Mouse (Mus musculus) kidney, embryonic 14.5 days (tissue): Measurements from ENCODE around the gene Cubn. TPM values are rescaled to one million over a fixed set of nuclear protein-coding genes. Genes with fewer than 3 reads are reported as not detected.

Source experiments
- ATAC-seq: fragments of 200-750 bp; cut with Nextera tagmentation; 2 replicates; pipeline ENCODE4 v1.8.0; 2017; ENCODE audit warnings: moderate number of reproducible peaks, mild to moderate bottlenecking, moderate TSS enrichment, moderate library complexity; ENCODE audit not compliant: low FRiP score, low TSS enrichment
- H3K27ac ChIP-seq: fragments of 300-500 bp; sonication (generic); 2 replicates; pipeline ENCODE4 v1.5.1; 2014; ENCODE audit warnings: low read depth, mild to moderate bottlenecking, low read length, moderate library complexity, mixed read lengths
- H3K27me3 ChIP-seq: fragments of 300-500 bp; sonication (generic); 2 replicates; pipeline ENCODE4 v1.6.1; 2014; ENCODE audit warnings: mild to moderate bottlenecking, low read length; ENCODE audit not compliant: control insufficient read depth, insufficient read depth
- H3K36me3 ChIP-seq: fragments of 300-500 bp; sonication (generic); 2 replicates; pipeline ENCODE4 v1.6.1; 2014; ENCODE audit warnings: low read length, mixed read lengths; ENCODE audit not compliant: control insufficient read depth, insufficient read depth
- H3K4me1 ChIP-seq: fragments of 300-500 bp; sonication (generic); 2 replicates; pipeline ENCODE4 v1.6.1; 2014; ENCODE audit warnings: low read length, mixed read lengths; ENCODE audit not compliant: control insufficient read depth, insufficient read depth
- H3K4me2 ChIP-seq: fragments of 300-500 bp; sonication (generic); replicated peaks from 2 replicates; pipeline ENCODE4 v1.6.1; 2014; ENCODE audit warnings: low read depth, mild to moderate bottlenecking, low read length
- H3K4me3 ChIP-seq: fragments of 300-500 bp; sonication (generic); 2 replicates; pipeline ENCODE4 v1.5.1; 2014; ENCODE audit warnings: mild to moderate bottlenecking, low read length
- H3K9ac ChIP-seq: fragments of 300-500 bp; sonication (generic); 2 replicates; pipeline ENCODE4 v1.6.1; 2014; ENCODE audit warnings: low read depth, mild to moderate bottlenecking, low read length, moderate library complexity
- H3K9me3 ChIP-seq: fragments of 300-500 bp; sonication (generic); 2 replicates; pipeline ENCODE4 v1.6.1; 2016; ENCODE audit warnings: low read length; ENCODE audit not compliant: control insufficient read depth
- WGBS: fragments of 180-500 bp; shearing (Covaris S2); extraction: QIAGEN DNeasy Blood & Tissue Kit; methylation state at CpG from one replicate; pipeline ENCODE4 v1.1.7; 2014; 5-methylcytosine and 5-hydroxymethylcytosine counted together
- polyA plus RNA-seq: library from polyadenylated mRNA; unstranded; fragments of >200 nt; fragmentation: Nextera tagmentation; extraction: Ambion mirVana; gene quantifications from 2 replicates; pipeline ENCODE4 v1.2.1, GENCODE M21; 2014

Gene Cubn
- polyA plus RNA-seq, result 1.2 and 3.1 TPM in 2 replicates

- H3K4me3 ChIP-seq, result no peak within 1 kb of the TSS
- 0 out of 2 replicates have a peak, but pooled peaks cover 3% of the 10 kb centered on the region for H3K4me1 ChIP-seq
- no peak within 1 kb of the TSS for H3K27ac ChIP-seq
- no peaks in the 10 kb centered on the region for H3K9me3 ChIP-seq
- peak; percentile 43; the same call in 1 of the 2 replicates for ATAC-seq
- no peak within 1 kb of the TSS for H3K9ac ChIP-seq
- no peaks in the 10 kb centered on the region for H3K27me3 ChIP-seq
- no peak within 1 kb of the TSS for H3K4me2 ChIP-seq
- WGBS, result 27% methylated on average over 8 of the region's 8 CpGs
- no peaks in the 10 kb centered on the region for H3K36me3 ChIP-seq
Observed at GRCm38 (mm10) chr2:13491734-13492133, at the start of gene Cubn. Gene Cubn (minus strand): TSS chr2:13491813.

- H3K4me2 ChIP-seq, result no peak overlapping the region
- ATAC-seq, result no peak
- no peaks in the 10 kb centered on the region for H3K9me3 ChIP-seq
- peaks cover 5% of the 10 kb centered on the region; the same call in 1 of the 2 replicates for H3K4me1 ChIP-seq
- H3K4me3 ChIP-seq, result no peak overlapping the region
- H3K27ac ChIP-seq, result no peak overlapping the region
- no peak overlapping the region for H3K9ac ChIP-seq
- 93% methylated on average over 1 of the region's 1 CpGs for WGBS
- H3K36me3 ChIP-seq, result no peaks in the 10 kb centered on the region
- H3K27me3 ChIP-seq, result no peaks in the 10 kb centered on the region
Observed at GRCm38 (mm10) chr2:13539860-13540259, 48.2 kb upstream of the Cubn start.

GRCm38 (mm10) chr2:13538704-13539377 is 47.2 kb upstream of the Cubn start:
- Histone ChIP-seq H3K4me2 (no peak overlapping the region), H3K36me3 (no peaks in the 10 kb centered on the region), H3K4me3 (no peak overlapping the region), H3K9ac (no peak overlapping the region), H3K4me1 (peaks cover 3% of the 10 kb centered on the region; the same call in 1 of the 2 replicates), H3K9me3 (no peaks in the 10 kb centered on the region), H3K27me3 (no peaks in the 10 kb centered on the region), H3K27ac (no peak overlapping the region)
- no peak for ATAC-seq
- WGBS, result 71% methylated on average over 6 of the region's 6 CpGs

- ATAC-seq, result no peak
- H3K27ac ChIP-seq, result no peak overlapping the region
- no peak overlapping the region for H3K4me2 ChIP-seq
- H3K27me3 ChIP-seq, result no peaks in the 10 kb centered on the region
- 83% methylated on average over 2 of the region's 2 CpGs for WGBS
- no peaks in the 10 kb centered on the region; the same call in 1 of the 2 replicates for H3K4me1 ChIP-seq
- no peaks in the 10 kb centered on the region for H3K36me3 ChIP-seq
- H3K9me3 ChIP-seq, result no peaks in the 10 kb centered on the region
- H3K4me3 ChIP-seq, result no peak overlapping the region
- H3K9ac ChIP-seq, result no peak overlapping the region
Observed at GRCm38 (mm10) chr2:13538258-13538657, 46.6 kb upstream of the Cubn start.

- Histone ChIP-seq H3K27me3 (no peaks in the 10 kb centered on the region), H3K9ac (no peak overlapping the region), H3K27ac (no peak overlapping the region), H3K4me3 (no peak overlapping the region), H3K4me1 (no peaks in the 10 kb centered on the region), H3K36me3 (no peaks in the 10 kb centered on the region), H3K9me3 (no peaks in the 10 kb centered on the region), H3K4me2 (no peak overlapping the region)
- WGBS, result 19% methylated on average over 2 of the region's 2 CpGs
- no peak for ATAC-seq
Observed at GRCm38 (mm10) chr2:13537733-13538132, 46.1 kb upstream of the Cubn start.

- Histone ChIP-seq H3K4me1 (no peaks in the 10 kb centered on the region), H3K36me3 (no peaks in the 10 kb centered on the region), H3K4me3 (no peak overlapping the region), H3K9ac (no peak overlapping the region), H3K9me3 (no peaks in the 10 kb centered on the region), H3K27me3 (no peaks in the 10 kb centered on the region), H3K27ac (no peak overlapping the region), H3K4me2 (no peak overlapping the region)
- no peak for ATAC-seq
Observed at GRCm38 (mm10) chr2:13536747-13537146, 45.1 kb upstream of the Cubn start.

GRCm38 (mm10) chr2:13530639-13531038 is 39.0 kb upstream of the Cubn start:
- Histone ChIP-seq H3K4me3 (no peak overlapping the region), H3K9me3 (no peaks in the 10 kb centered on the region), H3K27me3 (no peaks in the 10 kb centered on the region), H3K36me3 (no peaks in the 10 kb centered on the region), H3K27ac (no peak overlapping the region), H3K4me1 (no peaks in the 10 kb centered on the region), H3K9ac (no peak overlapping the region), H3K4me2 (no peak overlapping the region)
- no peak for ATAC-seq
- 86% methylated on average over 6 of the region's 6 CpGs for WGBS

GRCm38 (mm10) chr2:13529253-13529933 is 37.8 kb upstream of the Cubn start:
- Histone ChIP-seq H3K27me3 (no peaks in the 10 kb centered on the region), H3K4me2 (no peak overlapping the region), H3K9me3 (no peaks in the 10 kb centered on the region), H3K4me3 (no peak overlapping the region), H3K4me1 (no peaks in the 10 kb centered on the region), H3K27ac (no peak overlapping the region), H3K36me3 (no peaks in the 10 kb centered on the region), H3K9ac (no peak overlapping the region)
- ATAC-seq, result no peak
- 87% methylated on average over 3 of the region's 3 CpGs for WGBS

- Histone ChIP-seq H3K36me3 (no peaks in the 10 kb centered on the region), H3K9me3 (no peaks in the 10 kb centered on the region), H3K27me3 (no peaks in the 10 kb centered on the region), H3K27ac (no peak overlapping the region), H3K4me3 (no peak overlapping the region), H3K9ac (no peak overlapping the region), H3K4me2 (no peak overlapping the region), H3K4me1 (no peaks in the 10 kb centered on the region)
- WGBS, result 74% methylated on average over 4 of the region's 4 CpGs
- no peak for ATAC-seq
Observed at GRCm38 (mm10) chr2:13527531-13527930, 35.9 kb upstream of the Cubn start.
